Comparison of ENCODE assay signal across 23 mouse cellular contexts in genomic region chr16:38352031-38352430, GRCm38 (mm10). TPM values are rescaled to one million over a fixed set of nuclear protein-coding genes. Genes with fewer than 3 reads are reported as not detected.
DNase-seq lines count a peak whose midpoint lies in the region; ATAC-seq and TF ChIP-seq lines count a peak whose summit lies in the region.
"Had no signal": no experiment of that assay in that cellular context is flagged by ENCODE, and none has a peak within 500 bp of the region (broad histone marks: within the 10 kb centered on the region; RNA-seq: fewer than 3 reads in every experiment).

No protein-coding gene starts in this region.

- no peak for ATAC-seq in forebrain, embryonic 11.5 days (replicated peaks; ENCODE audit: low FRiP score)
- ATAC-seq: forebrain, postnatal 0 days; lung, postnatal 0 days had no signal

- DNase-seq in gastrocnemius, adult 2 months, result no peak
- DNase-seq in gastrocnemius, postnatal 10 days, result no peak
- DNase-seq in CH12.LX (ENCODE audit: extremely low read depth), result no peak
- DNase-seq in heart, embryonic 10.5 days (ENCODE audit: low spot score), result peak; percentile 73
- DNase-seq in heart, postnatal 36 days, result peak; percentile 55 to 61
- DNase-seq in forebrain, embryonic 11.5 days (ENCODE audit: low spot score), result no peak
- no peak for DNase-seq in right cerebral cortex, adult 2 months (ENCODE audit: low spot score in 2 of 2)
- DNase-seq: B cell, adult 2 months; forebrain, postnatal 0 days; gastrocnemius, postnatal 36 days; spleen, adult 18-20 months; thymus, postnatal 4 days had no signal

- H3K27me3 ChIP-seq in CH12.LX (replicated peaks), result no peaks in the 10 kb centered on the region
- no peaks in the 10 kb centered on the region for H3K27me3 ChIP-seq in heart, embryonic 10.5 days (ENCODE audit: insufficient read depth, poor library complexity, severe bottlenecking)
- H3K27me3 ChIP-seq in forebrain, embryonic 11.5 days (ENCODE audit: control insufficient read depth, insufficient read depth, low read length), result no peaks in the 10 kb centered on the region
- H3K27me3 ChIP-seq: embryonic facial prominence, embryonic 15.5 days; neural tube, embryonic 15.5 days had no signal

- 60% methylated on average over 7 of the region's 7 CpGs for WGBS in heart, embryonic 10.5 days
- 89% methylated on average over 7 of the region's 7 CpGs for WGBS in forebrain, embryonic 11.5 days

- peaks cover 16 to 46% of the 10 kb centered on the region in 2 experiments for H3K4me1 ChIP-seq in CH12.LX (ENCODE audit: control insufficient read depth in 1 of 2, insufficient read depth in 2 of 2)
- peaks cover 54% of the 10 kb centered on the region for H3K4me1 ChIP-seq in heart, embryonic 10.5 days
- H3K4me1 ChIP-seq in forebrain, embryonic 11.5 days (replicated peaks; ENCODE audit: control insufficient read depth, insufficient read depth, low read length), result peaks cover 3% of the 10 kb centered on the region; the same call in 1 of the 2 replicates

- H3K9ac ChIP-seq in CH12.LX (ENCODE audit: insufficient read depth, low read depth), result no peak overlapping the region
- H3K9ac ChIP-seq in forebrain, embryonic 11.5 days (ENCODE audit: low read length), result no peak overlapping the region
- H3K9ac ChIP-seq: embryonic facial prominence, embryonic 15.5 days; forebrain, postnatal 0 days; hindbrain, embryonic 14.5 days; neural tube, embryonic 15.5 days had no signal

- TF ChIP-seq EP300 in CH12.LX (IDR thresholded peaks at IDR 0.05; ENCODE audit: low read length), result no peak

- no peak overlapping the region for H3K4me2 ChIP-seq in CH12.LX (ENCODE audit: insufficient read depth, low read depth, poor library complexity, severe bottlenecking)
- no peak overlapping the region for H3K4me2 ChIP-seq in forebrain, embryonic 11.5 days (ENCODE audit: low read depth, low read length, severe bottlenecking)
- H3K4me2 ChIP-seq: embryonic facial prominence, embryonic 15.5 days; hindbrain, embryonic 14.5 days; neural tube, embryonic 15.5 days had no signal

- in situ Hi-C loops in CH12.LX (cut with MboI; ENCODE audit: low pct_ligation_motif_present, low pct_unique_long_range_greater_than_20kb, low sequenced_read_pairs), result no loop called here

- peaks cover 62% of the 10 kb centered on the region for H3K79me2 ChIP-seq in CH12.LX (replicated peaks; ENCODE audit: control insufficient read depth, extremely low read depth, insufficient read depth, poor library complexity, severe bottlenecking)

- intact Hi-C loops in gastrocnemius, adult 2 months (cut with DNase I), result no loop called here
- intact Hi-C loops in heart, postnatal 36 days (cut with DNase I), result no loop called here

- no peak for TF ChIP-seq CTCF in gastrocnemius, adult 2 months (IDR thresholded peaks at IDR 0.05)
- TF ChIP-seq CTCF in CH12.LX (conservative IDR thresholded peaks at IDR 0.05 in 1 of 2, IDR thresholded peaks at IDR 0.05 in 1 of 2; ENCODE audit: low read depth in 2 of 2, low read length in 2 of 2), result no peak

- H3K36me3 ChIP-seq in CH12.LX (replicated peaks in 1 of 2; ENCODE audit: control insufficient read depth in 1 of 2, insufficient read depth in 1 of 2, low read length in 1 of 2), result peaks cover 38 to 71% of the 10 kb centered on the region in 2 experiments
- H3K36me3 ChIP-seq in heart, embryonic 10.5 days, result peaks cover 30% of the 10 kb centered on the region
- H3K36me3 ChIP-seq in forebrain, embryonic 11.5 days (ENCODE audit: control insufficient read depth, insufficient read depth, low read length), result peaks cover 2% of the 10 kb centered on the region; the same call in 1 of the 2 replicates

- no peak for TF ChIP-seq RAD21 in CH12.LX (IDR thresholded peaks at IDR 0.05; ENCODE audit: low read depth, low read length)

- dilution Hi-C loops in CH12.LX (cut with MboI; ENCODE audit: extremely low pct_ligation_motif_present, extremely low pct_unique_long_range_greater_than_20kb, low sequenced_read_pairs), result no loop called here

- no peak overlapping the region for H3K4me3 ChIP-seq in gastrocnemius, adult 2 months
- H3K4me3 ChIP-seq in CH12.LX (replicated peaks in 1 of 3; ENCODE audit: low read depth in 2 of 3, low read length in 2 of 3, poor library complexity in 1 of 3), result no peak overlapping the region
- no peak overlapping the region for H3K4me3 ChIP-seq in heart, embryonic 10.5 days
- no peak overlapping the region for H3K4me3 ChIP-seq in forebrain, embryonic 11.5 days (ENCODE audit: low read depth, low read length)
- H3K4me3 ChIP-seq: embryonic facial prominence, embryonic 15.5 days; neural tube, embryonic 15.5 days had no signal

- no peaks in the 10 kb centered on the region for H3K9me3 ChIP-seq in CH12.LX (replicated peaks; ENCODE audit: low read length)
- H3K9me3 ChIP-seq in heart, embryonic 10.5 days, result no peaks in the 10 kb centered on the region
- H3K9me3 ChIP-seq in forebrain, embryonic 11.5 days (ENCODE audit: control insufficient read depth, low read length), result no peaks in the 10 kb centered on the region
- H3K9me3 ChIP-seq: embryonic facial prominence, embryonic 15.5 days; neural tube, embryonic 15.5 days had no signal

- H3K27ac ChIP-seq in gastrocnemius, adult 2 months, result peak overlapping the region; percentile 28; the same call in 1 of the 2 replicates
- peak overlapping the region; percentile 5 for H3K27ac ChIP-seq in CH12.LX (ENCODE audit: insufficient read depth, low read depth)
- peak overlapping the region; percentile 68 for H3K27ac ChIP-seq in heart, embryonic 10.5 days
- H3K27ac ChIP-seq in forebrain, embryonic 11.5 days (ENCODE audit: low read depth, low read length), result no peak overlapping the region
- H3K27ac ChIP-seq: embryonic facial prominence, embryonic 15.5 days; hindbrain, embryonic 14.5 days; neural tube, embryonic 15.5 days had no signal

- no peak for TF ChIP-seq POLR2A in CH12.LX (IDR thresholded peaks at IDR 0.05; ENCODE audit: low read depth, low read length)

TF ChIP-seq in CH12.LX, 34 proteins besides CTCF, POLR2A, EP300 and RAD21:
- TF ChIP-seq ZMIZ1 (IDR thresholded peaks at IDR 0.05; ENCODE audit: low read depth, low read length) (no peak), POLR2AphosphoS2 (IDR thresholded peaks at IDR 0.05; ENCODE audit: low read depth, low read length) (peak; percentile 1; the same call in 1 of the 2 replicates), ZNF384 (IDR thresholded peaks at IDR 0.05; ENCODE audit: low read depth, low read length) (no peak), MAX (IDR thresholded peaks at IDR 0.05; ENCODE audit: low read length) (no peak), MYC (IDR thresholded peaks at IDR 0.05; ENCODE audit: low read depth, low read length) (no peak)

RNA-seq across cellular contexts. Expression of gene Gm21987, which starts 5.2 kb away (rescaled TPM):
- not detected for total RNA-seq in gastrocnemius, adult 2 months (2021)
- not detected for total RNA-seq in gastrocnemius, postnatal 10 days (2021)
- total RNA-seq in CH12.LX (2012; rRNA removed) (0.42 TPM in 1 of 2 replicates, not detected in the other), CH12.LX (2014; rRNA removed) (not detected in 2 replicates)
- polyA plus RNA-seq in CH12.LX (2012; ENCODE audit: insufficient read length, low read depth), result 0.87 TPM in 1 of 2 replicates, not detected in the other
- 1.3 and 4.6 TPM in 2 replicates for polyA plus RNA-seq in heart, embryonic 10.5 days (2016; fragmentation: Nextera tagmentation; extraction: Ambion mirVana)
- total RNA-seq in heart, postnatal 36 days (2021), result not detected
- polyA plus RNA-seq in forebrain, embryonic 11.5 days (2014; fragmentation: Nextera tagmentation; extraction: Ambion mirVana), result not detected in 2 replicates
- total RNA-seq: ES-E14; forebrain, postnatal 0 days; gastrocnemius, postnatal 36 days; left cerebral cortex, adult 18-20 months; megakaryocyte-erythroid progenitor cell, adult 5-6 weeks; monocyte, adult 5-6 weeks had no signal
- polyA plus RNA-seq: cerebellum, adult 2 months; embryonic facial prominence, embryonic 15.5 days; forebrain, postnatal 0 days; hindbrain, embryonic 14.5 days; kidney, embryonic 16.5 days; limb, embryonic 14.5 days; lung, postnatal 0 days; neural tube, embryonic 15.5 days had no signal

RNA-seq across cellular contexts. Expression of gene Cox17, which starts 5.2 kb away (rescaled TPM):
- 100 to 1,000 TPM; 138 to 190 TPM for total RNA-seq in gastrocnemius, adult 2 months (2021)
- total RNA-seq in gastrocnemius, postnatal 10 days (2021), result 100 to 1,000 TPM; 127 to 139 TPM
- total RNA-seq in CH12.LX (2012; rRNA removed) (643 and 706 TPM in 2 replicates), CH12.LX (2014; rRNA removed) (410 and 438 TPM in 2 replicates)
- polyA plus RNA-seq in CH12.LX (2012; ENCODE audit: insufficient read length, low read depth), result 533 and 622 TPM in 2 replicates
- polyA plus RNA-seq in heart, embryonic 10.5 days (2016; fragmentation: Nextera tagmentation; extraction: Ambion mirVana), result 287 and 339 TPM in 2 replicates
- 100 to 1,000 TPM; 313 to 334 TPM for total RNA-seq in heart, postnatal 36 days (2021)
- 118 and 119 TPM in 2 replicates for polyA plus RNA-seq in forebrain, embryonic 11.5 days (2014; fragmentation: Nextera tagmentation; extraction: Ambion mirVana)

RNA-seq across cellular contexts. Expression of gene Popdc2, which starts 10.0 kb away (rescaled TPM):
- 10 to 100 TPM; 55.5 to 61.6 TPM for total RNA-seq in gastrocnemius, adult 2 months (2021)
- total RNA-seq in gastrocnemius, postnatal 10 days (2021), result 10 to 100 TPM; 56.0 to 67.3 TPM
- total RNA-seq in CH12.LX (2012; rRNA removed) (1.0 and 3.6 TPM in 2 replicates), CH12.LX (2014; rRNA removed) (0.17 and 0.30 TPM in 2 replicates)
- 0.35 and 1.1 TPM in 2 replicates for polyA plus RNA-seq in CH12.LX (2012; ENCODE audit: insufficient read length, low read depth)
- polyA plus RNA-seq in heart, embryonic 10.5 days (2016; fragmentation: Nextera tagmentation; extraction: Ambion mirVana), result 230 and 378 TPM in 2 replicates
- 100 to 1,000 TPM; 442 to 516 TPM for total RNA-seq in heart, postnatal 36 days (2021)
- polyA plus RNA-seq in forebrain, embryonic 11.5 days (2014; fragmentation: Nextera tagmentation; extraction: Ambion mirVana), result 0.56 and 1.4 TPM in 2 replicates
- total RNA-seq: monocyte, adult 5-6 weeks had no signal

RNA-seq across cellular contexts. Expression of gene Maats1, which starts 10.1 kb away (rescaled TPM):
- not detected for total RNA-seq in gastrocnemius, adult 2 months (2021)
- under 1 TPM in 1 of 2 experiments, not detected in 1; 0.11 TPM for total RNA-seq in gastrocnemius, postnatal 10 days (2021)
- total RNA-seq in CH12.LX (2012; rRNA removed) (3.9 TPM in 2 replicates), CH12.LX (2014; rRNA removed) (1.7 and 1.9 TPM in 2 replicates)
- 2.0 and 2.9 TPM in 2 replicates for polyA plus RNA-seq in CH12.LX (2012; ENCODE audit: insufficient read length, low read depth)
- 0.06 and 0.12 TPM in 2 replicates for polyA plus RNA-seq in heart, embryonic 10.5 days (2016; fragmentation: Nextera tagmentation; extraction: Ambion mirVana)
- total RNA-seq in heart, postnatal 36 days (2021), result not detected
- 0.39 and 0.41 TPM in 2 replicates for polyA plus RNA-seq in forebrain, embryonic 11.5 days (2014; fragmentation: Nextera tagmentation; extraction: Ambion mirVana)
- total RNA-seq: gastrocnemius, postnatal 36 days; monocyte, adult 5-6 weeks had no signal

RNA-seq across cellular contexts. Expression of gene Nr1i2, which starts 57.4 kb away (rescaled TPM):
- total RNA-seq in gastrocnemius, adult 2 months (2021), result not detected
- not detected for total RNA-seq in gastrocnemius, postnatal 10 days (2021)
- total RNA-seq in CH12.LX (2012; rRNA removed) (not detected in 2 replicates), CH12.LX (2014; rRNA removed) (not detected in 2 replicates)
- polyA plus RNA-seq in CH12.LX (2012; ENCODE audit: insufficient read length, low read depth), result not detected in 2 replicates
- 0.08 TPM in 1 of 2 replicates, not detected in the other for polyA plus RNA-seq in heart, embryonic 10.5 days (2016; fragmentation: Nextera tagmentation; extraction: Ambion mirVana)
- not detected for total RNA-seq in heart, postnatal 36 days (2021)
- not detected in 2 replicates for polyA plus RNA-seq in forebrain, embryonic 11.5 days (2014; fragmentation: Nextera tagmentation; extraction: Ambion mirVana)
- total RNA-seq: forebrain, postnatal 0 days; gastrocnemius, postnatal 36 days; left cerebral cortex, adult 18-20 months; megakaryocyte-erythroid progenitor cell, adult 5-6 weeks; monocyte, adult 5-6 weeks had no signal
- polyA plus RNA-seq: cerebellum, adult 2 months; embryonic facial prominence, embryonic 15.5 days; forebrain, postnatal 0 days; hindbrain, embryonic 14.5 days; neural tube, embryonic 15.5 days had no signal

Comparison
In these comparisons a context has a peak if more than half of its experiments do, and no peak if none do; other contexts are left out.
1. DNase-seq: peak in heart, embryonic 10.5 days (single experiment) and heart, postnatal 36 days (2 of 2); none in gastrocnemius, adult 2 months (single experiment), gastrocnemius, postnatal 10 days (single experiment), CH12.LX (single experiment), forebrain, embryonic 11.5 days (single experiment) and right cerebral cortex, adult 2 months (0 of 2).
2. RNA of gene Popdc2, which starts 10.0 kb away (total RNA-seq): 442 to 516 TPM in heart, postnatal 36 days, 56.0 to 67.3 TPM in gastrocnemius, postnatal 10 days and 55.5 to 61.6 TPM in gastrocnemius, adult 2 months; 0.17 to 3.6 TPM in CH12.LX; every median in the first group is over 10 times any median in the second.